Mouse (Mus musculus): ENCODE results near the gene Capn2. TPM values are rescaled to one million over a fixed set of nuclear protein-coding genes. Genes with fewer than 3 reads are reported as not detected.

Capn2 gene
- polyA plus RNA-seq, 1 experiment: 61.4 TPM

GRCm38 (mm10) chr1:182430676-182431075, 86.7 kb downstream of the Capn2 start:
- no peak for TF ChIP-seq POLR2A (IDR thresholded peaks at IDR 0.05; ENCODE audit: extremely low read depth, insufficient read depth, low read length)
- no peak for TF ChIP-seq CTCF (IDR thresholded peaks at IDR 0.05; ENCODE audit: extremely low read depth, insufficient read depth, low read length)
- no peak overlapping the region for H3K27ac ChIP-seq (ENCODE audit: insufficient read depth, low read length)
- no peak overlapping the region for H3K4me3 ChIP-seq (ENCODE audit: insufficient read depth, low read length)
- peaks cover 2% of the 10 kb centered on the region; the same call in 1 of the 2 replicates for H3K4me1 ChIP-seq (ENCODE audit: control insufficient read depth, insufficient read depth, low read length)

- TF ChIP-seq POLR2A (IDR thresholded peaks at IDR 0.05; ENCODE audit: extremely low read depth, insufficient read depth, low read length) (no peak), CTCF (IDR thresholded peaks at IDR 0.05; ENCODE audit: extremely low read depth, insufficient read depth, low read length) (no peak)
- no peak overlapping the region for H3K4me3 ChIP-seq (ENCODE audit: insufficient read depth, low read length)
Observed at GRCm38 (mm10) chr1:182429826-182430225, 87.6 kb downstream of the Capn2 start.

GRCm38 (mm10) chr1:182427426-182427825, 90.0 kb downstream of the Capn2 start:
- TF ChIP-seq POLR2A (IDR thresholded peaks at IDR 0.05; ENCODE audit: extremely low read depth, insufficient read depth, low read length) (no peak), CTCF (IDR thresholded peaks at IDR 0.05; ENCODE audit: extremely low read depth, insufficient read depth, low read length) (no peak)
- Histone ChIP-seq H3K27ac (ENCODE audit: insufficient read depth, low read length) (no peak overlapping the region), H3K4me3 (ENCODE audit: insufficient read depth, low read length) (no peak overlapping the region), H3K4me1 (ENCODE audit: control insufficient read depth, insufficient read depth, low read length) (peaks cover 2% of the 10 kb centered on the region)

More at GRCm38 (mm10) chr1:182429826-182430225, 87.6 kb downstream of the Capn2 start:
- Histone ChIP-seq H3K27ac (ENCODE audit: insufficient read depth, low read length) (no peak overlapping the region), H3K4me1 (ENCODE audit: control insufficient read depth, insufficient read depth, low read length) (peaks cover 2% of the 10 kb centered on the region)

- TF ChIP-seq CTCF (IDR thresholded peaks at IDR 0.05; ENCODE audit: extremely low read depth, insufficient read depth, low read length): no peak
- TF ChIP-seq POLR2A (IDR thresholded peaks at IDR 0.05; ENCODE audit: extremely low read depth, insufficient read depth, low read length): no peak
Observed at GRCm38 (mm10) chr1:182426444-182426843, 91.0 kb downstream of the Capn2 start.

GRCm38 (mm10) chr1:182425176-182425575, 92.2 kb downstream of the Capn2 start:
- Histone ChIP-seq H3K27ac (ENCODE audit: insufficient read depth, low read length) (no peak overlapping the region), H3K4me1 (ENCODE audit: control insufficient read depth, insufficient read depth, low read length) (peaks cover 2% of the 10 kb centered on the region)
- no peak for TF ChIP-seq POLR2A (IDR thresholded peaks at IDR 0.05; ENCODE audit: extremely low read depth, insufficient read depth, low read length)

More at GRCm38 (mm10) chr1:182426444-182426843, 91.0 kb downstream of the Capn2 start:
- H3K4me1 ChIP-seq (ENCODE audit: control insufficient read depth, insufficient read depth, low read length): peaks cover 2% of the 10 kb centered on the region
- no peak overlapping the region for H3K27ac ChIP-seq (ENCODE audit: insufficient read depth, low read length)
- no peak overlapping the region for H3K4me3 ChIP-seq (ENCODE audit: insufficient read depth, low read length)

GRCm38 (mm10) chr1:182424274-182424673, 93.1 kb downstream of the Capn2 start:
- Histone ChIP-seq H3K27ac (ENCODE audit: insufficient read depth, low read length) (no peak overlapping the region), H3K4me3 (ENCODE audit: insufficient read depth, low read length) (no peak overlapping the region), H3K4me1 (ENCODE audit: control insufficient read depth, insufficient read depth, low read length) (peaks cover 2% of the 10 kb centered on the region)
- TF ChIP-seq CTCF (IDR thresholded peaks at IDR 0.05; ENCODE audit: extremely low read depth, insufficient read depth, low read length) (no peak), POLR2A (IDR thresholded peaks at IDR 0.05; ENCODE audit: extremely low read depth, insufficient read depth, low read length) (no peak)

More at GRCm38 (mm10) chr1:182425176-182425575, 92.2 kb downstream of the Capn2 start:
- H3K4me3 ChIP-seq (ENCODE audit: insufficient read depth, low read length): no peak overlapping the region

GRCm38 (mm10) chr1:182419481-182419880, 97.9 kb downstream of the Capn2 start:
- Histone ChIP-seq H3K4me1 (ENCODE audit: control insufficient read depth, insufficient read depth, low read length) (no peaks in the 10 kb centered on the region; the same call in 1 of the 2 replicates), H3K4me3 (ENCODE audit: insufficient read depth, low read length) (no peak overlapping the region), H3K27ac (ENCODE audit: insufficient read depth, low read length) (no peak overlapping the region)
- no peak for TF ChIP-seq POLR2A (IDR thresholded peaks at IDR 0.05; ENCODE audit: extremely low read depth, insufficient read depth, low read length)
- no peak for TF ChIP-seq CTCF (IDR thresholded peaks at IDR 0.05; ENCODE audit: extremely low read depth, insufficient read depth, low read length)

Other genes with a start within 250 kb of the Capn2 start
- 77.2 and 88.7 TPM in 2 replicates for gene Degs1, start 234.8 kb downstream of the Capn2 start, polyA plus RNA-seq (2012; rRNA removed)
- 25.9 and 27.4 TPM in 2 replicates for gene Fbxo28, start 176.0 kb downstream of the Capn2 start, polyA plus RNA-seq (2012; rRNA removed)
- gene Trp53bp2, start 108.4 kb downstream of the Capn2 start, polyA plus RNA-seq (2012; rRNA removed): 13.4 and 14.0 TPM in 2 replicates
- gene Capn8, start 47.4 kb upstream of the Capn2 start, polyA plus RNA-seq (2012; rRNA removed): 0.04 TPM in 1 of 2 replicates, not detected in the other
- gene Ccdc185, start 231.6 kb upstream of the Capn2 start, polyA plus RNA-seq (2012; rRNA removed): not detected in 2 replicates
- gene Susd4, start 246.3 kb upstream of the Capn2 start, polyA plus RNA-seq (2012; rRNA removed): 128 and 136 TPM in 2 replicates

Measured in cortical plate, adult 2 months (tissue).